Mouse (Mus musculus) thymus, postnatal 0 days (tissue): Measurements from ENCODE around the gene Yy1. TPM values are rescaled to one million over a fixed set of nuclear protein-coding genes. Genes with fewer than 3 reads are reported as not detected.
A peak's percentile ranks its signal among the peaks of the same experiment; 100 is the strongest.

ENCODE experiments used
- DNase-seq: peaks from one replicate; pipeline ENCODE4 v3.0.0-alpha.2; 2015; ENCODE audit warnings: low spot score
- polyA plus RNA-seq: library from polyadenylated mRNA; unstranded; fragments of >200 nt; fragmentation: Nextera tagmentation; extraction: Ambion mirVana; gene quantifications from 2 replicates; pipeline ENCODE4 v1.2.1, GENCODE M21; 2015

The Yy1 gene
- polyA plus RNA-seq, 1 experiment from 2014 or later, result 27.4 TPM

- DNase-seq, result no peak
Measured at GRCm38 (mm10) chr12:108768196-108768854, 24.4 kb upstream of the Yy1 start.

GRCm38 (mm10) chr12:108780108-108780877 lies 12.5 kb upstream of the Yy1 start:
- no peak for DNase-seq

DNA sequence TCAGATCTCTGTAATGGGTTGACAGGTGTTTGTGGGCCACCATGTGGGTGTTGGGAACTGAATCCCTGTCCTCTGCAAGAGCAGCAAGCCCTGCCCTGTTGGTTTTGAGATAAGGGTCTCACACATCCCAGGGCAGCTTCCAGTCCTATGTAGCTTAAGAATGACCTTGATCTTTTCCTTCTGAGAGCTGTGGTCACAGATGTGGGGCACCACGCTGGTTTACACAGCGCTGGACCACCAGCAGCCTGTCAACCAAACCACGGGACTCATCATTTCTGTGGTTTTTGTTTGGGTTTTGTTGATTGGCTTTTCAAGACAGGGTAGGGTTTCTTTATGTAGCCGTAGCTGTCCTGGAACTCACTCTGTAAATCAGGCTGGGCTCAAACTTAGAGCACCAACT lies 7.6 kb upstream of the Yy1 start:
- no peak for DNase-seq

GRCm38 (mm10) chr12:108787329-108787728 lies 5.4 kb upstream of the Yy1 start:
- DNase-seq, result no peak

DNA sequence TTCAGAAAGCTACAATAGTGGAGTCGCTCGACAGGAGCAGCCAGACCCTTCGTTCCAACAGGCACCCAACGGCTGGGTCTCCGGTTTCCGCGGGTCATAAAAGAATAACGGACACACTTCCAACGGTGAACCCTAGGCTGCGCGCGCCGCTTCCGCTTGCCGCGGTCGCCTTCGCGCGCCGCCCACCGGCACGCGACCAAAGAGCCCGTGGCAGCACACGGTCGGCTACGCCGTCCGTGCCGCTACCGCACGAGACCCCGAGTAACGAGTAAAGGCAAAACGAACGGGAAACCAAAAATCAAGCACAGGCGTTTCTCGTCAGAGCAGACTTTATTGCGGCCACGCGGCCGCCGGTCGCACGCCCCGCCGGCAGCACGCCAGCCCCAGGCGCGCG lies 624 bp upstream of the Yy1 start:
- DNase-seq, result peak; percentile 89

- no peak for DNase-seq
Measured at GRCm38 (mm10) chr12:108793453-108793941, 724 bp downstream of the Yy1 start.

DNA sequence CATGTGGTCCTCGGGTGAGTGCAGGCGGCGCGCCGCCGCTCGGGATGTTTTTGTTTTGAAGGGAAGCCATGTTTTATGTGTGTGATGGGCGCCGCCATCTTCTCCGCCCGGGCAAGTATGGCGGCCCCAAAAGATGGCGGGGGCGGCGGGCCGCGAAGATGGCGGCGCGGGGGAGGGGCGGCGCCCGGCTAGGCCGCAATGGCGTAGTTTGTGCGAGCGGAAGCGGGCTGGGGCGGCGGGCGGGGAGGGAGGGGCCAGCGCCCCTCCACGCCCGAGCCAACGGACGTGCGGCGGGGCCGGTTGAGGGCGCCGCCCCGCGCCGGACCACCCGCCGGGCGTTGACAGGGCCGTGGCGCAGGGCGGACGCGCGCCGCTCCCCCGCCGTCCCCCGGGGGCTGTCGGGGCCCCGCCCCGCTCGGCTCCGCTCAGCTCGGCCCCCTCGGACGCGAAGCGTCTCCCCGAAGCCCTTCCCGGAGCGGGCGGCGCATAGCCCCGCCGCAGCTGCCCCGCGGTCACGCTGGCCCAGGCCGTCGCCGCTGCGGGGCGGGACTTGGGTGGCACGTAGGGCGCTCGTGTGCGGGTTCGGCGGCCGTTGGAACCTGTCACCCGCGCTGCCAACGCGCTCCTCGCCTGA lies 1.4 kb downstream of the Yy1 start:
- DNase-seq, result peak; percentile 92

DNA sequence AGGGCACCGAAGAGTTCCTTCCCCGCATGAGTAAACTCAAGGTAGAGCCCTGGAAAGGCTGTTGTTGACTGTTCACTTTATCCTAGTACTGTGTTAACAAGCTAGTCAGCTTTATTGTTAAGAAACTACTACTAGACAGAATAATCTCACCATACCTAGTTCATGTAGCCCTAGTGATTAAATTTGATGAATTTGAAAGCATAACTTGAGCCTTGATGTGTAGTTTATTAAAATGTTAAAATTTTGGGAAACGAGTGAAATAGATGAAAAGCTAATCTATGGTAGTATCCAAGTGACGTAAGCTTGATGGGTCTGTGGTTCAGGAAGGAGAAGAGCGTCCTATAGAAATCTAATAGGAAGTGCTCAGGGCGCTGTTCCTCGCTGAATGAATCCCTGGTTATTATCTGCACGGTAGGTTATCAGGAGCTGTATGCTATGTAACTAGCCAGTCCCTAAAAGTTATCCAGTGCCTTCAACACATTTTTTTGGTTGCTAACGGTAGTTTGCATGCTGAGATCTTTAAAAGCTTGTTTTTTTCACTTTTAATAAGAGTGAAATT lies 2.3 kb downstream of the Yy1 start:
- DNase-seq, result no peak

GRCm38 (mm10) chr12:108801613-108802012 lies 8.8 kb downstream of the Yy1 start:
- no peak for DNase-seq

DNA sequence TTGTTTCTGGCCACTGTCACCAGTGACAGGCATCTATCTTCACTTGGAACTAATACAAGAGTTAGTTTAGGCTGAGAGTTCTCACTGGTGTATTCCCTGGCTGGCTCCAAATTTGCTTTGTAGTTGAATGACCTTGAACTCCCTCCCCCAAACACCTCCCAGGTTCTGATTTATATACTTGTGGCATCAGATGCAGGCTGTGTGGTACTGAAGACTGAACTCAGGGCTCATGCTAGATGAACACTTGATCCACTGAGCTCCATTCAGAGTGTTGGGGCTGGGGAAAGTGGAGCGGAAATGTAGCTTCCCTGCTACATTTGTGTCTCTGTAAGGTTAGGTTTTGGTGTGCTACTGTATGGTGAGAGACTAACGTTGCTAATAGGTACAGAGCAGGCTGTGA lies 11.6 kb downstream of the Yy1 start:
- DNase-seq, result no peak

DNA sequence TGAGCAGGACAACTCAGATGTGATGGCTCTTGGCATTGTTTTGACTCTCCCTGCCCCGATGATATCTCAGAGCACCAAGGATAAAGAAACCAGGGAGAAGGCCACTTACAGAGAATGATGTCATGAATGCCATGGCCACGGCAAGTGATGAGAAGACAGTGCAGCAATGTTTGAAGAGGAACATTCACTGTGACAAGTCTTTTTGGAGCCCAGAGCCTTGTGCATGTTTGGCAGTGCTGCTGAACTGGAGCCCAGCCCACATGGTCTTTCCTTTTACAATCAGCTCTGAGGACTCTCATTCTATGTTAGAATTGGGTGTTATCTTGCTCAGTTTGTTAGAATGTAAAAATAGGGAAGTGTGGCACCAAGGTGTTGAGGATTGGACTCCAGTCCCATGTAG lies 15.7 kb downstream of the Yy1 start:
- DNase-seq, result no peak

GRCm38 (mm10) chr12:108809771-108810170 lies 17.0 kb downstream of the Yy1 start:
- DNase-seq, result no peak

DNA sequence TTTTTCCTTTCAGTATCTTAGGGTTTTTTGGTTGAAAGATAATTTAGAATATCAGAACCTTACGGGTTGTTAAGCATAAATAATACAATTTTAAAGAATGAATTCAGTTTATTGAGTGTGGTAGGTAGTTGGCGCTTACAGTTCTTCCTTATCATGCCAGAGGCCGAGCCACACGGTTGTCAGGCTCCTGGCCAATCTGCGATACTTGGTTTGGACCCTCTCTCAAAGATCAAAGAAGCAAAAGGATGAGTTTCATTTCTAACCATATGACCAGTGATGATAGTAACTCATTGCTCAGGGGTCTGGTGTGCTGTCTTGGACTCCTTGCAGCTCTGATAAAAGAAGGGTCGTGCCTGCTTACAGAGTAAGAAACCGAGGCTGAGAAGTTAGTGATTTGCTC lies 17.5 kb downstream of the Yy1 start:
- DNase-seq, result no peak

GRCm38 (mm10) chr12:108811133-108811532 lies 18.4 kb downstream of the Yy1 start:
- peak; percentile 55 for DNase-seq

- DNase-seq, result no peak
Measured at GRCm38 (mm10) chr12:108812463-108812862, 19.7 kb downstream of the Yy1 start.

- DNase-seq, result no peak
Measured at GRCm38 (mm10) chr12:108814470-108814869, 21.7 kb downstream of the Yy1 start.

DNA sequence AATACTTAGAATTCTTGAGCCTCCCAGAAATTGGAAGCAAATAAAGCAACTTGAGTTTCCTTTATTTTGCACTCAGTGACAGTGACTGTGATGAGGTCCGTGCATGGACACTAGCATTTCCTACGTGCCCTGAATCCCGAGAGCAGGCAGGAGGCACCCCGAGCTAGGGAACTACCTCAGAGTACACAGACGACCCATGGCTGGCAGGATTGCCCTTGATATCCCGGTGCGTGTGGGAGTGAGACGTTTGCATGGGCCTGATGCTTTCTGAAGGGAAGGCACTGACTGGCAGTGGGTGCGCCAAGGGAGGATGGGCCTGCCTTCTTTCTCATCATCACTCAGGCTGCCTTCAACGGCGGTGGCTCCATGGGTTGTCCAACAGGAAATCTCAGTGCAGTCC lies 23.8 kb downstream of the Yy1 start:
- DNase-seq, result no peak

GRCm38 (mm10) chr12:108820461-108820860 lies 27.7 kb downstream of the Yy1 start:
- DNase-seq, result no peak

DNA sequence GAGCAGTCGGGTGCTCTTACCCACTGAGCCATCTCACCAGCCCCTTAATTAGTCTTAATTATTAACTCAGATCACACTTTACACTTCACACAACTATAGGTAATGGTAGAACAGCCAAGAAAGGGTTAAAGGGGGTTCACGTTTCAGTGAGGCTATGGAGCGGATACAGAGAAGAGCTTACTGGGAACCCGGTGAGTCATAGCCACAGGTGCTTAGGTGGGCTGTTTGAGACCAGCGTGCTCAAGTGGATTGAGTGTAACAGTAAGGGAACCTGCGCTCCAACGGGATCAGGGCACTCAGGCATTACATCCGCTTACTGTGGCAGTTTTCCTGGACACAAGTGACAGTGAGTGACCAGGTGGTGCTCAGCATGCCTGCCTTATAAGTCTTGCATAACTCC lies 30.3 kb downstream of the Yy1 start:
- DNase-seq, result no peak

DNA sequence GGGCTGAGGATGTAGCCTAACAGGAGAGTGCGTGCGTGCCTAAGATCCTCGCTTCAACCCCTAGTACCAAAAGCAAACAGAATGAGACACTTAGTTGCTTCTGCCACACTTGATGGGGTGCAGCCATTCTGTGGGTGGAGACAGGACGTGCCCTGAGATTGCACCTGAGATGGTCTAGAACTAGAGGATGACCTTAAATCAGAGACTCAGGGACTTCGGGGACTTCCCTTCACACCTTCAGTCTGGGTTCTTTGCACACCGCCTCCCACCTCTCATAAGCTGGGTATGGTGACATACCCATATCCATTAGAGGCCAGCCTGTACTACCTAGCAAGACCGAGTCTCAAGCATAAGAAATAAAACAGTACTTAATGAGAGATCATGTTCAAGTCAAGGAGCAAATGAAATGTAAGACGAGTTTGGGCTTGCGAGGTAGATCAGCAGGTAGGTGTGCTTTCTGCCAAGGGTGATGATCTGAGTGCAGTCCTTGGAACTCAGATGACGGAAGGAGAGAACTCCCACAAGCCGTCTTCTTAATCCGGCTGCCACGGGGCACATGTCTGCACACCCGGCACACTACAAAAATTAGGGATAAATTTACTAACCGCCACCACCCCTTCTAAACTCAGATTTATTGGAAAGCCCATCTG lies 31.6 kb downstream of the Yy1 start:
- no peak for DNase-seq

DNA sequence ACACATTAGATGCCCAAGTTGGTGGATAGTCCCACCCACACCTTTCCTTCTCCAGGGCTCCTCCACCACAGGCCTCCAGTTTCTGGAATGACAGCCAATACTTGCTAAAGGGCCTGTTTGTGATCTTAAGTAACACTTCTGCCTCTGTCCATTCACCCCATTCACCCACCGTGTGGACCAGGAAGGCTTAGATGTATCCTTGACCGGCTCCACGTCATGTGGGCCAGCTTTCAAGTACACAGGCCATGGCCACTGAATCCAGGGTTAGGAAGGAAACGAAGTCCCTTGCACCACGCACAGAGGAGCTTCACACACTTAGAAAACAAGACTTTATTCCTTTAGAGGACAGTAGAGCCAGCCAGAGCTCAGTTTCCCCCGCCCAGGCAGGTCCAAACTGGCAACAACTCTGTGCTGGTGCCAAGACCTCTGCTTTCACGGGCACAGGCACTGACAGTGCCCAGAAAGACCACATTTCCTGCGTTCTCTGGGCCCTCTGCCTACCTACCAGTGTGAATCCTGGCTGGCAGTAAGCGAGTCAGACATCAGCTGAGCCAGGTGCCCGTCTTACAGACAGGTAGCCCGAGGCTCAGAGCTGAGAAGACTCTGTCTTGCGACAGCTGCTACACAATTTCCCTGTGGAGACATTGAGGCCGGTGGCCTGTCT lies 32.9 kb downstream of the Yy1 start:
- no peak for DNase-seq
